In genomic region chr6:5752128-5752527, GRCm38 (mm10) we compare ENCODE assay signal across 9 mouse cellular contexts. TPM values are rescaled to one million over a fixed set of nuclear protein-coding genes. Genes with fewer than 3 reads are reported as not detected.
DNase-seq lines count a peak whose midpoint lies in the region; ATAC-seq and TF ChIP-seq lines count a peak whose summit lies in the region.
"Had no signal": no experiment of that assay in that cellular context is flagged by ENCODE, and none has a peak within 500 bp of the region (broad histone marks: within the 10 kb centered on the region; RNA-seq: fewer than 3 reads in every experiment).

No protein-coding gene starts in this region.

- peak; percentile 17 for DNase-seq in heart, postnatal 4 days
- no peak for DNase-seq in heart, adult 9 months (ENCODE audit: low spot score in 2 of 2)
- DNase-seq in stomach, postnatal 0 days (ENCODE audit: low spot score) = no peak
- DNase-seq in left cerebral cortex, postnatal 14 days (ENCODE audit: low spot score in 2 of 2) = peak; percentile 61 to 72
- no peak for DNase-seq in ovary, postnatal 36 days (ENCODE audit: low spot score)

- H3K27me3 ChIP-seq in stomach, embryonic 16.5 days (ENCODE audit: control insufficient read depth, insufficient read depth, low read length) = no peaks in the 10 kb centered on the region
- H3K27me3 ChIP-seq in stomach, postnatal 0 days (ENCODE audit: control insufficient read depth, insufficient read depth, low read length) = no peaks in the 10 kb centered on the region
- no peaks in the 10 kb centered on the region for H3K27me3 ChIP-seq in liver, embryonic 12.5 days (replicated peaks)

- no peaks in the 10 kb centered on the region for H3K36me3 ChIP-seq in stomach, embryonic 16.5 days (ENCODE audit: control insufficient read depth, insufficient read depth, low read length)
- no peaks in the 10 kb centered on the region for H3K36me3 ChIP-seq in stomach, postnatal 0 days (ENCODE audit: control insufficient read depth, insufficient read depth, low read length)
- H3K36me3 ChIP-seq in liver, embryonic 12.5 days = no peaks in the 10 kb centered on the region
- H3K36me3 ChIP-seq: G1E had no signal

- H3K4me3 ChIP-seq in stomach, embryonic 16.5 days (replicated peaks; ENCODE audit: low read length) = no peak overlapping the region
- H3K4me3 ChIP-seq in stomach, postnatal 0 days (ENCODE audit: low read depth, low read length) = no peak overlapping the region
- no peak overlapping the region for H3K4me3 ChIP-seq in liver, embryonic 12.5 days
- H3K4me3 ChIP-seq: erythroblast, embryonic 14.5 days had no signal

- 46% methylated on average over 16 of the region's 16 CpGs for WGBS in stomach, embryonic 16.5 days
- WGBS in stomach, postnatal 0 days = 45% methylated on average over 16 of the region's 16 CpGs
- WGBS in liver, embryonic 12.5 days (ENCODE audit: insufficient replicate concordance) = 75% methylated on average over 16 of the region's 16 CpGs

- ATAC-seq in stomach, embryonic 16.5 days (ENCODE audit: insufficient read depth, low FRiP score) = no peak; the same call in 1 of the 2 replicates
- no peak for ATAC-seq in stomach, postnatal 0 days (ENCODE audit: low FRiP score, low TSS enrichment)
- ATAC-seq in liver, embryonic 12.5 days = no peak

- intact Hi-C loops in left cerebral cortex, postnatal 14 days (cut with DNase I) = no loop called here

- H3K4me1 ChIP-seq in stomach, embryonic 16.5 days (ENCODE audit: control insufficient read depth, insufficient read depth, low read length) = no peaks in the 10 kb centered on the region
- H3K4me1 ChIP-seq in stomach, postnatal 0 days (replicated peaks; ENCODE audit: control insufficient read depth, insufficient read depth) = no peaks in the 10 kb centered on the region
- no peaks in the 10 kb centered on the region for H3K4me1 ChIP-seq in liver, embryonic 12.5 days

- H3K27ac ChIP-seq in stomach, embryonic 16.5 days (ENCODE audit: low read length) = no peak overlapping the region
- H3K27ac ChIP-seq in stomach, postnatal 0 days (replicated peaks) = no peak overlapping the region
- no peak overlapping the region for H3K27ac ChIP-seq in liver, embryonic 12.5 days

- no peaks in the 10 kb centered on the region for H3K9me3 ChIP-seq in stomach, embryonic 16.5 days (replicated peaks; ENCODE audit: control insufficient read depth, low read length)
- H3K9me3 ChIP-seq in stomach, postnatal 0 days (ENCODE audit: control insufficient read depth, low read length) = no peaks in the 10 kb centered on the region
- 0 out of 2 replicates have a peak, but pooled peaks cover 5% of the 10 kb centered on the region for H3K9me3 ChIP-seq in liver, embryonic 12.5 days (replicated peaks)

- TF ChIP-seq CTCF in stomach, postnatal 0 days (IDR thresholded peaks at IDR 0.05; ENCODE audit: low read depth) = no peak

- H3K4me2 ChIP-seq in stomach, embryonic 16.5 days (ENCODE audit: low read depth, low read length) = peak overlapping the region; percentile 4; the same call in 1 of the 2 replicates
- H3K4me2 ChIP-seq in stomach, postnatal 0 days (replicated peaks; ENCODE audit: low read depth) = no peak overlapping the region
- no peak overlapping the region for H3K4me2 ChIP-seq in liver, embryonic 12.5 days

- no peak overlapping the region for H3K9ac ChIP-seq in stomach, embryonic 16.5 days (ENCODE audit: low read length)
- no peak overlapping the region for H3K9ac ChIP-seq in stomach, postnatal 0 days (ENCODE audit: low read length)
- H3K9ac ChIP-seq in liver, embryonic 12.5 days = no peak overlapping the region

- no peak for TF ChIP-seq EP300 in stomach, postnatal 0 days (optimal IDR thresholded peaks at IDR 0.05)

RNA-seq across cellular contexts. Expression of gene Dync1i1, which starts 26.7 kb away (rescaled TPM):
- 1 to 10 TPM; 1.1 to 1.3 TPM for total RNA-seq in heart, postnatal 4 days (2021)
- 0.79 and 0.96 TPM in 2 replicates for polyA plus RNA-seq in stomach, embryonic 16.5 days (2015; fragmentation: Nextera tagmentation; extraction: Ambion mirVana)
- 0.79 and 0.85 TPM in 2 replicates for polyA plus RNA-seq in stomach, postnatal 0 days (2015; fragmentation: Nextera tagmentation; extraction: Ambion mirVana)
- 100 to 1,000 TPM; 135 to 154 TPM for total RNA-seq in left cerebral cortex, postnatal 14 days (2021)
- 0.15 and 0.31 TPM in 2 replicates for polyA plus RNA-seq in liver, embryonic 12.5 days (2016; fragmentation: Nextera tagmentation; extraction: Ambion mirVana)
- polyA plus RNA-seq: erythroblast, embryonic 14.5 days; G1E had no signal

Comparison
In these comparisons a context has a peak if more than half of its experiments do, and no peak if none do; other contexts are left out.
1. DNase-seq: peak in heart, postnatal 4 days (single experiment) and left cerebral cortex, postnatal 14 days (2 of 2); none in heart, adult 9 months (0 of 2), stomach, postnatal 0 days (single experiment) and ovary, postnatal 36 days (single experiment).